Mouse (Mus musculus) liver, postnatal 0 days (tissue): ENCODE data around the gene Tshz3.

Experiments
- CTCF ChIP-seq: sonication (generic); IDR thresholded peaks from 2 replicates; pipeline ENCODE4 v1.5.1; 2016; ENCODE audit warnings: antibody characterized with exemption, low read depth
- EP300 ChIP-seq: IDR thresholded peaks from 2 replicates; pipeline ENCODE4 v1.6.1; 2016; ENCODE audit warnings: antibody characterized with exemption, low read depth, mild to moderate bottlenecking

GRCm38 (mm10) chr7:36796392-36797187 is 98.7 kb downstream of the Tshz3 start:
- no peak for TF ChIP-seq CTCF
- no peak for TF ChIP-seq EP300
